Mouse (Mus musculus) erythroblast, embryonic 14.5 days (primary cell): ENCODE measurements around the gene Fam129b.

Source experiments
- GATA1 ChIP-seq: IDR thresholded peaks from 2 replicates; pipeline ENCODE4 v1.6.1; 2012; ENCODE audit warnings: low read length, inconsistent platforms, mixed read lengths
- TAL1 ChIP-seq: IDR thresholded peaks from 3 replicates; pipeline ENCODE4 v1.6.1; 2012; ENCODE audit warnings: low read length, inconsistent platforms, mixed read lengths

- no peak for TF ChIP-seq GATA1
- TF ChIP-seq TAL1: no peak
Observed at GRCm38 (mm10) chr2:32877303-32877702, 1.4 kb downstream of the Fam129b start.
